Mouse (Mus musculus) hindbrain, embryonic 15.5 days (tissue): ENCODE data around the gene Krt79. TPM values are rescaled to one million over a fixed set of nuclear protein-coding genes. Genes with fewer than 3 reads are reported as not detected.

Experiments
- microRNA-seq: library from miRNA; unstranded; fragments of <30 nt; microRNA quantifications from one replicate; pipeline ENCODE4, GENCODE M21; 2016
- polyA plus RNA-seq: library from polyadenylated mRNA; unstranded; fragments of >200 nt; fragmentation: Nextera tagmentation; extraction: Ambion mirVana; gene quantifications from 2 replicates; pipeline ENCODE4 v1.2.1, GENCODE M21; 2015

The Krt79 gene
- polyA plus RNA-seq, 1 experiment from 2014 or later = 0.70 TPM

Small RNA genes lying within 50 kb of the gene (microRNA-seq; reads per million reads assigned to microRNA genes)
- gene Gm44356 = not detected

Other genes with a start within 250 kb of the Krt79 start
- gene Krt6a, start 246.0 kb downstream of the Krt79 start, polyA plus RNA-seq = 0.22 TPM in 1 of 2 replicates, not detected in the other
- gene Krt5, start 227.4 kb downstream of the Krt79 start, polyA plus RNA-seq = 0.18 and 0.75 TPM in 2 replicates
- gene Krt71, start 197.2 kb downstream of the Krt79 start, polyA plus RNA-seq = 1.2 and 1.4 TPM in 2 replicates
- 0.16 and 0.27 TPM in 2 replicates for gene Krt72, start 153.9 kb downstream of the Krt79 start, polyA plus RNA-seq
- 1.3 and 3.3 TPM in 2 replicates for gene Krt73, start 138.0 kb downstream of the Krt79 start, polyA plus RNA-seq
- 0.05 TPM in 1 of 2 replicates, not detected in the other for gene Krt2, start 122.2 kb downstream of the Krt79 start, polyA plus RNA-seq
- gene Krt1, start 89.5 kb downstream of the Krt79 start, polyA plus RNA-seq = 15.9 and 19.3 TPM in 2 replicates
- gene Krt77, start 70.6 kb downstream of the Krt79 start, polyA plus RNA-seq = 0.35 and 0.47 TPM in 2 replicates
- gene Krt76, start 47.4 kb downstream of the Krt79 start, polyA plus RNA-seq = not detected in 2 replicates
- gene Krt4, start 15.6 kb downstream of the Krt79 start, polyA plus RNA-seq = 0.07 and 0.40 TPM in 2 replicates
- not detected in 2 replicates for gene Krt78, start 14.0 kb upstream of the Krt79 start, polyA plus RNA-seq
- 3.1 and 4.6 TPM in 2 replicates for gene Krt8, start 64.2 kb upstream of the Krt79 start, polyA plus RNA-seq
- 6.9 and 10.4 TPM in 2 replicates for gene Krt18, start 87.9 kb upstream of the Krt79 start, polyA plus RNA-seq
- gene Eif4b, start 133.4 kb upstream of the Krt79 start, polyA plus RNA-seq = 77.1 and 79.3 TPM in 2 replicates
- 9.2 and 9.8 TPM in 2 replicates for gene Tns2, start 160.1 kb upstream of the Krt79 start, polyA plus RNA-seq
- gene Spryd3, start 195.9 kb upstream of the Krt79 start, polyA plus RNA-seq = 87.9 and 93.5 TPM in 2 replicates
- 3.3 and 5.6 TPM in 2 replicates for gene Igfbp6, start 204.0 kb upstream of the Krt79 start, polyA plus RNA-seq
- gene Soat2, start 210.2 kb upstream of the Krt79 start, polyA plus RNA-seq = 0.06 and 0.09 TPM in 2 replicates